Mouse (Mus musculus) frontal cortex, postnatal 36 days (tissue): ENCODE data around the gene Tmem37.

ENCODE experiments used
- DNase-seq, 2 experiments: peaks; one replicate each; pipeline ENCODE4 v3.0.0; 2022; ENCODE audit warnings: low spot score in 2 of 2

The Tmem37 gene

DNA sequence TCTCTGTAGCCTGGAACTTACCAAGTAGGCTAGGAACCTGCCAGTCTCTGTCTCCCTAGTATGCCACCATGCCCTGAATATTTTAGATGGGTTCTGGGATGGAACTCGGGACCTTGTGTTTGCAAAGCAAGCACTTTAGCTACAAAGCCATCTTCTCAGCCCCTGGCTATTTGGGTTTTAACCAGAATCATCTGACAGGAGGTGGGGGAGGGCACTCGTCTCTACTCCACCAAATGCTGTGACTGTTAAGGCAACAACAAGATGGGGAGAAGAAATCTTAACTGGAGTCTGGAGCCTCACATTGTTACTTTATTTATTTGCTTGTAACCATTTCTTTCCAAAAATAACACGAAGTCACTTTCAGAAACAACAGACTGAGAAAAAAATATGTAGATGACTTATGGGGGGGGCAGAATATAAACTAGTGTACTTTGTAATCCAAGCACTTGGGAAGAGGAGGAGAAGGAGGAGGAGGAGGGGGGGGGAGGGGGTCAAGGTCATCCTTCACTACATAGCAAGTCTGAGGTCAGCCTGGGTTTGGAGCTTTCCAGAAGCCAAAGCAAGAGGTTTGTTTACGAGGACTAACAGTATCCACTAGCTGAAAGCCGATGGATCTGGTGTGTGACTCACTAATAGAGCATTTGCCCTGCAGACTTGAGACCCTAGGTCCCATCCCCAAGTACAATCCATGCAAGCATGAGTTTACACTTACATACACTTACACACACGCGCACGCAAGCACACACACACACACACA, 16.0 kb downstream of the Tmem37 start:
- no peak for DNase-seq

DNA sequence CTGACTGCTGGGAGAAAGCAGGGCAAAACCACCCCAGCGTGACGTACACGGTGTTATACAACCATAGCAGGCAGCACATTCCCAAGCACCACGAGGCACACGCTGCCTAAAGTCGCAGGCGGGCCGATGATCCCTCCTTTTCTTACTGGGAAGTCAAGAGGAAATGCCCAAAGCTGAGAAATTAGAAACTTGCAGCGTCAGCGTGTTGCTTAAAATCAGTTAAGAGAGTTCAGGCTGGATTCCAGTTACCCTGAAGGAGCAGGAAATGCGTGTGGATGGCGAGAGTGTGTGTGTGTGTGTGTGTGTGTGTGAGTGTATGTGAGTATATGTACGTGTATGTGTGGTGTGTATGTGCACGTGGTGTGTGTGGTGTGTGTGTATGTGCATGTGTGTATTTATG, 16.8 kb downstream of the Tmem37 start:
- peak; percentile 24 to 27 for DNase-seq

DNA sequence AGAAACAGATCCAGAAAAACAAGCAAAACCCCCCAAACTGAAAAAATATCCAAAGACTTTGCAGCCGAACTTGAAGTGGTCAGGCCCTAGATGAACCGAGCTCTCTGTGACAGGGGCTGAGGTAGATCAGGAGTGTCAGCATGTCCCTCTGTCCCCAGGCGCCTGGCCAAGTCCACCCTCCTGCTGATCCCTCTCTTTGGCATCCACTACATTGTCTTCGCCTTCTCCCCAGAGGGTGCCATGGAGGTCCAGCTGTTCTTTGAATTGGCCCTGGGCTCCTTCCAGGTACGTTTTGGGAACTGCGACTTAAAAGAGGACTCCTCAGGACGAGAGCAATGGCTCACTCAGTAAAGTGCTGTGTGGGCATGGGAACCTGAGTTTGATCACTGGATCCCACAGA, 17.6 kb downstream of the Tmem37 start:
- no peak for DNase-seq

GRCm38 (mm10) chr1:120055475-120055874, 18.4 kb downstream of the Tmem37 start:
- DNase-seq = no peak

DNA sequence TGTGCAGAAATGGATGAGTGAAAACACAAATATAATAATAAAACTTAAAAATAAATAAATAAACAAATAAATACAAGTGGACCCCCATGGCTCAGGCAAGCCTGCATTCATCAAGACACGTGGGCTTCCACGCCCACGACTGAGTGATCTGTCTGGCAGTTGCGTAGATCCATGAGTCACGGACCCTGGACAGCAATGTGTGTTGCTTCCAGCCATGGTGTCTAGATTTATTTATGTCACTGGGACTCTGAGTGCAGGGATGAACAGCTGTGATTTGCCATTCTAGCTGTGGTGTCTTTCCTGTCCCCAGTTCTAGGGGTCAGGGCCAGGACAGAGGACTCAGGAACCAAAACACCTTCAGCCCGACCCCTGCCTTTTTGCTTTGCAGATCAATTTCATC, 18.9 kb downstream of the Tmem37 start:
- peak; percentile 15 to 16 for DNase-seq

DNA sequence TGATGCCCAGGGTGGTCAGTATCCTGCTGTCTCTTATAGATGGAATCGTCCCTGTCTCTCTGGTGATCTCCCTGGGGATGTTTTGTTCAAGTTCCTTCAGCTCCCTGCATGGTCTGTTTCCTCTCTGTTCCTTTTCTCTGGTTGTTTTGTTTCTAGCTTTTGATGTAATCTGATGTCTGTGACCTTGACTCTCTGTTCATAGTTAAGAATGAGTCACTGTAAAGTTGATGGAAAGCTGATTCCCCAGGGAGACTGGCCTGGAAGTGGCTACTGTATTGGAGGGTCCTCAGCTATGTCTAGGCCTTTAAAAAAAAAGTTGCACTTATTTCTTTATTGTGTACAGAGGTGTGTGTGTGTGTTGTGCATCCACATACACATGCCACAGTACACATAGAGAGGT, 22.8 kb downstream of the Tmem37 start:
- DNase-seq = no peak

GRCm38 (mm10) chr1:120047325-120047724, 26.5 kb downstream of the Tmem37 start:
- no peak for DNase-seq

DNA sequence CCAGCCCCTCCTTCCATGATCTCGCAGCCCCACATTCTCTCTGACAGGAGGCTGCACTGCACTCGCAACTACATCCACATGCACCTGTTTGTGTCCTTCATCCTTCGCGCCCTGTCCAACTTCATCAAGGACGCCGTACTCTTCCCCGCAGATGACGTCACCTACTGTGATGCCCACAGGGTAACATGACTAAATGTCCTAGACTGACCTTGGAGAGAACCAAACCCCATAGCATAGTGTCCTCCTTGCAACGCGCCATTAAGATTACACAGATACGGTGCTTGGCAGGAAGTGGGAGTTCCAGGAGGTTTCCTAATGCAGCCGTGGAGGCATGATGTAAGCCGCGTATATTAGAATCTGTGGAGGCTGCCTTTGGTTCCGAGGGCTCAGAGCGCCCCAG, 29.3 kb downstream of the Tmem37 start:
- DNase-seq = no peak

GRCm38 (mm10) chr1:120042421-120042820, 31.5 kb downstream of the Tmem37 start:
- no peak for DNase-seq

DNA sequence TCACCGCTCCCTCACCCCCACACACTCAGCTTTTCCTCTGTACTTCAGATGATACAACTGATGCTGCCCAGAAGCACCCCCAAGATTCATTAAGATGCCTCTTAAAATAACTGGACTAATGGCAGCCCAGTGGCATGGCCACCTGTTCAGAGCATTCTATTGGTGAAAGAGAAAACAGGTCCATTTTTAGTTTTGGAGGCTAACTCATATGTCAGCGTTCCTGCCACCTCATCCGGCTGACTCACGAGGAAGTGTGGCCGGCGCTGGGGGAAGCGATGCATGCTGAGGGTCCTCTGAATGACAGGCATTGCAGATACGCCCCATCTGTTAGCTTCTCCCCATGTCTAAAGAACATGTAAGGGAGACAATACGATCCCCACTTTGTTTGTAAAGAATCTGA, 35.3 kb downstream of the Tmem37 start:
- DNase-seq = no peak

GRCm38 (mm10) chr1:120037021-120037683, 36.7 kb downstream of the Tmem37 start:
- no peak for DNase-seq

GRCm38 (mm10) chr1:120035456-120036034, 38.3 kb downstream of the Tmem37 start:
- no peak for DNase-seq

DNA sequence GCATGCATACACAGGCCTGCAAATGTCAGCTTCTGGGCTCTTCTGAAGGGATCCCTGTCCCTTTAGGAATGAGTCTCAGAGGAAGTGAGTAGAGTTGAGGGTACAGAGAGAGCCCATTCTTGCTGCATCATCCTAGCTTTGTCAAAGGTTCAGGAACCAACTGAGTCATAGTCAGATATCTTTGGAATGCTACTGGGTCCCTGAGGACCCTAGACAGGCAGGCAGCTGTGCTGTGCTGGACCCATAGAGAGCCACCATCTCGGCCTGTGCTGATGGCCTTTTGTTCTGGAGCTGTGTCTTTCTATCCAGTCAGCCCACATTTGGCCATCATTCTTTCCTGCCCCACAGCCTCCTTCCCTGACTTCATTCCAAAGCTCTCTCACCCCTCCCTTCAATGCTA, 39.1 kb downstream of the Tmem37 start:
- no peak for DNase-seq

DNA sequence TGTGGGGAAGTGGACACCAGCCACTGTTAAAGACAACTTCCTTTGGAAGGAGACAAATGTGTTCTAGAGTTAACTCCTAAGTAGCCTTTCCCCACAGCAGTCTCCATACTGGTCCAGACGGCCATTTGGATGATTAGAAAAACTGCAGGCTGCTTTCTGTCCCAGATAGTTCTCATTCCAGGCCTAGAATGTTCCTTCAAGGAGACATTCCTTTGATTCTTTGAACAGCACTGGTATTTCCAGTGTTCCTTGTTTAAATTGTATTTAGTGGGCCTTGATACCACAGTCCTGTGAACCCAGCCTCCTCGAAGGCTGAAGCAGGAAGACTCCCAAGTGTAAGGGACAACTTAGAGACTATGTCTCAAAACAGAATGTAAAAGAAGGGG, 40.4 kb downstream of the Tmem37 start:
- DNase-seq = no peak

DNA sequence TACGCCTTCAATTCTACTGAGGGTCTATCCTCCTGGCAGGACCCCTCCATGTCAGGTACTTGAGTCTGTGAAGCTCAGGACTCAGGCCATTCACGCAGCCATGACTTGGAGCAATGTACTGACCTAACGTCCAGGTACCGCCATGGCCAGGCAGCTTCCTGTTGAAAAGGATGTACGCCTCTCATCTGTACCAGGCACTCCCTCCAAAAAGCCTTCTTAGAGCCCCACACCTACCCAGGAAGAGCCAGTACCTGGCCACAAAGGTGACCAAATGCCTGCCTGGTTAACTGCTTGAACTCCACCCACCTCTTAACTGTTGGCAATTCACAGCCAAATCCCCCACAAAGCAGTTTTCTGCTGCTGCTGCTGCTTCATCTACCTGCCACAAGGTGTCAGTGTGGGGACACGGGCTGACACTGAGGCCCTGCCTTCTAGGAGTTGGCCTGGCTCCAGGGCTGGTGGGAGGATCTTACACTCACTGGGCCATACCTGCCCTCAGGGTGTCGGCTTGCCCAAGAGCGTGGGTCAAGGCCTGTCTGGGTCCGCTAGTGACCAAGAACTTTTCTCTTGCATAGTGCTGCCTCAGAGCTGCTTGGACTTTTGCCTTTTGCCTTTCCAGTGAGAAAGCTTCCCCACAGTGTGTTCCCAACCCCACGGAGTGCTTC, 40.9 kb downstream of the Tmem37 start:
- peak; percentile 67 to 69 for DNase-seq

DNA sequence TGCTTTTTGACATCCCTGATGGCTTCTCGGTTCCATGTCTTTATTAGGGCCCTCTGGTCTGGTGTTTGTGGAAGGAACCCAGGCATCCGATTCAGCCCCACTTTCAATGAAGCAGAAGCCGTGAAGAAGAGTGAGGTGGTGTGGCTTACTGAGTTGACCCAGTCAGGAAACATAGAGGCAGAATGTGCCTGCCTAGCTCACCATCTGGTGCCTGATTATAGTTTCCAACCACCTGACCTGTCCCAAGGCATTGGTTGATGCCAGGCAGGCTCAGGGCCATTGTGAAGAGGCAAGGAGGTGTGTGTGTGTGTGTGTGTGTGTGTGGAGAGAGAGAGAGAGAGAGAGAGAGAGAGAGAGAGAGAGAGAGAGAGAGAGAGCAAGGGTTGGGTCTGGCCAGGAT, 43.4 kb downstream of the Tmem37 start:
- no peak for DNase-seq

- DNase-seq = no peak
These were observed 46.2 kb downstream of the Tmem37 start for GRCm38 (mm10) chr1:120027693-120028092.

DNA sequence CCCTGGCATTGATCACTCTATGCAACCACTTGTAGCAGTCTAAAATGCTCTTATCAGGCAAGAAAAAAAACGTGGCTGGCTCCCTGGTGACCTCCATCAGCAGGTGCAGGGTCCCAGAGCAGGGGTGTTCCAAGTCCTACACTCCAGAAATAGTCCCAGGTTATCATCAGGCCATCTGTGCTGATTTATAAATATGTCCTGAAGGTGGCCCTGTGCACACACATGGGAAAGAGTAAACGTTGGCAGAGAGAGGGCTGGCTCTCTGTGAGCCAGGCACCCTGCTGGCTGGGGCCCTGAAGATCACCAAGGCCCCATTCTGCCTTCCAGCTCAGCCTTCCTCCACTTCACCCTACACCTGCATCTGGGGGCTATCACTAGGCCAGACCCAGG, 48.8 kb downstream of the Tmem37 start:
- no peak for DNase-seq

- no peak for DNase-seq
These were observed 49.4 kb downstream of the Tmem37 start for GRCm38 (mm10) chr1:120024331-120025049.

DNA sequence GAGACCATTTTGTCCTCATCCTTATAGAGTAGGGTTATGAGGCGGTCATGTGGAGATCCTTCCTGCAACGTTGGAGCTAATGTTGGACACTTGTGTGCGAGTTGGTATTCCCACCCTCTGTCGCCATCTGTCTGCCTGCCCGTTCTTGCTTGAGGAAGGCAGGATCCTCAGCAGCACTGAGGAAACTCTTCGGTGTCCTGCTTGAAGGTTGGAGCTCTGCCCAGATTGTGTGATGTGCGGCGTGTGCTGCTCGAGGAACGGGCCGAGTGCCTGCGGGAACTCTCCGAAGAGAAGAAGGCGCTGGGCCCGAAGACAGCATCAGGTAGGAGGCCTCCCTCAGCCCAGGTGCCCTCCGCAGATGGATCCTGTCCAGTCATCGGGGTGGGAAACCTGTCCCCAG, 51.9 kb downstream of the Tmem37 start:
- DNase-seq = peak in 1 of 2 experiments; percentile 52

GRCm38 (mm10) chr1:120020322-120020897, 53.5 kb downstream of the Tmem37 start:
- DNase-seq = no peak

- no peak for DNase-seq
These were observed 54.4 kb downstream of the Tmem37 start for GRCm38 (mm10) chr1:120019428-120019827.
